Mouse (Mus musculus) gastrocnemius, adult 18-20 months (tissue): ENCODE measurements around the gene Sema5b. TPM values are rescaled to one million over a fixed set of nuclear protein-coding genes. Genes with fewer than 3 reads are reported as not detected.

Source experiments
- DNase-seq: peaks from one replicate; pipeline ENCODE4 v3.0.0; 2021; ENCODE audit warnings: low spot score
- total RNA-seq, 2 experiments: library from RNA; stranded (reverse); gene quantifications; 2 replicates each; pipeline ENCODE4 v1.2.3; 2021

Gene Sema5b
- total RNA-seq, 2 experiments from 2014 or later = 0.23 to 0.24 TPM

DNA sequence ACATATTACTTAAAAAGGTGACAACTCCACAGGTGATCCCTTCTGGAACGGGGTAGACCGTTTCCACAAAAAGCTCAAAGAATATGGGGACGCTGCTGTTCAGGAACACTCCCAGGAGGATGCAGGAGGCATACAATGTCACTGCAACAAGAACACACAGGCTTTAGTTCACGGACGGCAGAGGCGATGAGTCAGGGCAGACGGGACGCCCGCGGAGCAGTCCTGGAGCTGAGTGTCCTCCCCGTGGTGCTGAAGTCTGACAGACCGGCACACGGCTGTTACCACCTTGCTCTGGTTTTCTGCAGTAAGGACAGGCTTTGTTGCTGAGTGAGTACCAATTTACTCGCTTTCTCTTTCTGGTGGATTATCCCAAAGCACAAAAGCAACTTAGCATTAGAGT is 163.9 kb downstream of the Sema5b start:
- no peak for DNase-seq

GRCm38 (mm10) chr16:35707004-35707403 is 166.1 kb downstream of the Sema5b start:
- no peak for DNase-seq

DNA sequence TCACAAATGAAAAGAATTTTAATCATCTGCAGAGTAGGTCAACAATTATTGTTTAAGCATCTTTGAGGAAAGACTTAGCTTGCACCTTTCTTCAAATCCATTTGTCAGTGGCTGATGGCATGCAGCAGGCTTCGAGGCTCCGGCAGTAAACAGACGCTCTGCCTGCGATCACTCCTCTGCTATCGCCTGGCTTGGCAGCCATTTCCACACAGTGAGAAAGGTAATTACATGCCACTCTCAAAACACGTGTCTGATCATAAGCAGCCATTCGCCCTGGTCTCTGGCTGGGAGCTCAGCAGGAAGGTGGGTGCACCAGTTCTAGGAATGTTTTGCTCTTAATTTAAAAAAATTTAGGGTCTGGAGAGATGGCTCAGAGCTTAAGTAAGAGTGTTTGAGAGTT is 170.1 kb downstream of the Sema5b start:
- DNase-seq = no peak

DNA sequence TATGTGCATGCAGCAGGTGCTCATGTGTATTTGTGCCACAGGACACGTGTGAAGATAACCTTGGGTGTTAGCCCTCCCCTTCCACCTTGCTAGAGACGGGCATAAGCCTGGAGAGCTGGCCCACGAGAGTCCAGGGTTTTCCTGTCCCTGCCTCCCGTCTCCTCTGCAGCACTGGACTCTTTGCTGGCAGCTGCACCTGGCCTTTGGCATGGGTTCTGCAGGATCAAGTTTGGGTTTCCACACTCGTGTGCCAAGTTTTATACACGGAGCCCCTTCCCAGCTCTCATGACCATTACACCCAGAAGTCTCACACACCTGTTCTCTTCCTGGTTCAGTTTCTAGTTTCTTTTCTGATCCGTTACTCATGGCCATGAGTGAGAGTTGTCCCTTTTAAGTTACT is 172.7 kb downstream of the Sema5b start:
- DNase-seq = peak; percentile 85

Other genes with a start within 250 kb of the Sema5b start
- gene Sec22a, start 177.2 kb upstream of the Sema5b start, total RNA-seq = 1 to 10 TPM; 4.1 to 5.4 TPM
- 1 to 10 TPM; 1.9 to 2.0 TPM for gene Pdia5, start 50.3 kb upstream of the Sema5b start, total RNA-seq
- 10 to 100 TPM; 61.7 to 65.1 TPM for gene Dirc2, start 228.2 kb downstream of the Sema5b start, total RNA-seq
- gene Hspbap1, start 229.2 kb downstream of the Sema5b start, total RNA-seq = 1 to 10 TPM; 3.5 to 4.3 TPM